In genomic region chr19:57941529-57941928, GRCm38 (mm10) we compare ENCODE assay signal across 12 mouse cellular contexts.
DNase-seq lines count a peak whose midpoint lies in the region; ATAC-seq and TF ChIP-seq lines count a peak whose summit lies in the region.
"Had no signal": no experiment of that assay in that cellular context is flagged by ENCODE, and none has a peak within 500 bp of the region (broad histone marks: within the 10 kb centered on the region; RNA-seq: fewer than 3 reads in every experiment).

No protein-coding gene starts in this region.

- no peaks in the 10 kb centered on the region for H3K27me3 ChIP-seq in cerebellum, adult 2 months (ENCODE audit: control insufficient read depth, insufficient read depth, low read length)
- H3K27me3 ChIP-seq in forebrain, embryonic 13.5 days: no peaks in the 10 kb centered on the region
- H3K27me3 ChIP-seq in neural tube, embryonic 13.5 days: no peaks in the 10 kb centered on the region

- ATAC-seq in forebrain, embryonic 13.5 days: peak; percentile 83; the same call in 1 of the 2 replicates
- peak; percentile 89 for ATAC-seq in neural tube, embryonic 13.5 days (ENCODE audit: low read depth)

- DNase-seq in cerebellum, postnatal 14 days: peak; percentile 18 to 38
- no peak for DNase-seq in cerebellum, adult 2 months
- peak; percentile 64 to 74 for DNase-seq in layer of hippocampus, adult 18-20 months (ENCODE audit: low spot score in 2 of 2)
- DNase-seq in heart, postnatal 36 days: no peak
- DNase-seq in cerebellum, adult 9-11 months: no peak
- DNase-seq in urinary bladder, adult 2 months (ENCODE audit: low spot score): no peak
- DNase-seq: kidney, adult 8-10 months; lung, embryonic 14.5 days; thymus, postnatal 36 days had no signal

- 11% methylated on average over 8 of the region's 8 CpGs for WGBS in cerebellum, adult 2 months
- 41% methylated on average over 8 of the region's 8 CpGs for WGBS in forebrain, embryonic 13.5 days
- 38% methylated on average over 8 of the region's 8 CpGs for WGBS in neural tube, embryonic 13.5 days

- no peak for TF ChIP-seq CTCF in cerebellum, adult 2 months (IDR thresholded peaks at IDR 0.05; ENCODE audit: borderline replicate concordance, insufficient read depth, low read depth, low read length)

- H3K27ac ChIP-seq in cerebellum, adult 2 months (ENCODE audit: insufficient read depth, low read length): no peak overlapping the region
- H3K27ac ChIP-seq in forebrain, embryonic 13.5 days: peak overlapping the region; percentile 44
- H3K27ac ChIP-seq in neural tube, embryonic 13.5 days (replicated peaks): peak overlapping the region; percentile 61
- H3K27ac ChIP-seq: gastrocnemius, adult 2 months had no signal

- no peak overlapping the region for H3K9ac ChIP-seq in forebrain, embryonic 13.5 days
- no peak overlapping the region for H3K9ac ChIP-seq in neural tube, embryonic 13.5 days
- H3K9ac ChIP-seq: lung, embryonic 14.5 days had no signal

- no peak overlapping the region for H3K4me3 ChIP-seq in cerebellum, adult 2 months (replicated peaks; ENCODE audit: insufficient read depth, low read depth, low read length)
- H3K4me3 ChIP-seq in forebrain, embryonic 13.5 days: no peak overlapping the region
- no peak overlapping the region for H3K4me3 ChIP-seq in neural tube, embryonic 13.5 days
- H3K4me3 ChIP-seq: gastrocnemius, adult 2 months had no signal

- intact Hi-C loops in heart, postnatal 36 days (cut with DNase I): no loop called here

- H3K9me3 ChIP-seq in forebrain, embryonic 13.5 days (replicated peaks): no peaks in the 10 kb centered on the region
- no peaks in the 10 kb centered on the region for H3K9me3 ChIP-seq in neural tube, embryonic 13.5 days

- H3K4me2 ChIP-seq in forebrain, embryonic 13.5 days: no peak overlapping the region
- H3K4me2 ChIP-seq in neural tube, embryonic 13.5 days: no peak overlapping the region
- H3K4me2 ChIP-seq: lung, embryonic 14.5 days had no signal

- H3K36me3 ChIP-seq in forebrain, embryonic 13.5 days (ENCODE audit: poor library complexity, severe bottlenecking): no peaks in the 10 kb centered on the region
- H3K36me3 ChIP-seq in neural tube, embryonic 13.5 days: no peaks in the 10 kb centered on the region

- no peaks in the 10 kb centered on the region for H3K4me1 ChIP-seq in cerebellum, adult 2 months (ENCODE audit: control insufficient read depth, insufficient read depth, low read length)
- H3K4me1 ChIP-seq in forebrain, embryonic 13.5 days: peaks cover 14% of the 10 kb centered on the region
- peaks cover 14% of the 10 kb centered on the region for H3K4me1 ChIP-seq in neural tube, embryonic 13.5 days (replicated peaks)

- no peak for TF ChIP-seq POLR2A in cerebellum, adult 2 months (IDR thresholded peaks at IDR 0.05; ENCODE audit: borderline replicate concordance, insufficient read depth, low read length)

Comparison
In these comparisons a context has a peak if more than half of its experiments do, and no peak if none do; other contexts are left out.
1. DNase-seq: peak in cerebellum, postnatal 14 days (2 of 2) and layer of hippocampus, adult 18-20 months (2 of 2); none in cerebellum, adult 2 months (0 of 2), heart, postnatal 36 days (0 of 2), cerebellum, adult 9-11 months (single experiment) and urinary bladder, adult 2 months (single experiment).